Mouse (Mus musculus) liver, adult 2 months (tissue): Measurements from ENCODE around the gene Hprt. TPM values are rescaled to one million over a fixed set of nuclear protein-coding genes. Genes with fewer than 3 reads are reported as not detected.
A peak's percentile ranks its signal among the peaks of the same experiment; 100 is the strongest.
"Not testable (repeated sequence)": the region's sequence is repeated elsewhere in the genome, so short reads cannot be mapped to it uniquely, and the experiment has no call there.

Experiments used
- DNase-seq: peaks from one replicate; pipeline ENCODE4 v3.0.0-alpha.2; 2011; ENCODE audit warnings: low read depth, low spot score; ENCODE audit errors: extremely low read depth
- H3K27ac ChIP-seq: fragments of 200-500 bp; replicated peaks from 2 replicates; pipeline ENCODE4 v1.5.1; 2012; ENCODE audit warnings: low read depth, mild to moderate bottlenecking, control low read depth, inconsistent platforms, low read length; ENCODE audit not compliant: insufficient read depth
- H3K27me3 ChIP-seq: fragments of 200-500 bp; 2 replicates; pipeline ENCODE4 v1.6.1; 2012; ENCODE audit warnings: mild to moderate bottlenecking, moderate library complexity, low read length, inconsistent platforms; ENCODE audit not compliant: control insufficient read depth, insufficient read depth
- H3K36me3 ChIP-seq: fragments of 200-500 bp; 2 replicates; pipeline ENCODE4 v1.6.1; 2012; ENCODE audit warnings: low read length, inconsistent platforms; ENCODE audit not compliant: control insufficient read depth, insufficient read depth
- H3K4me1 ChIP-seq: fragments of 200-500 bp; 2 replicates; pipeline ENCODE4 v1.6.1; 2011; ENCODE audit warnings: low read length; ENCODE audit not compliant: control insufficient read depth, insufficient read depth
- H3K4me3 ChIP-seq: fragments of 200-500 bp; 2 replicates; pipeline ENCODE4 v1.5.1; 2011; ENCODE audit warnings: low read depth, mild to moderate bottlenecking, control low read depth, low read length, moderate library complexity; ENCODE audit not compliant: insufficient read depth
- H3K79me2 ChIP-seq: fragments of 200-500 bp; 2 replicates; pipeline ENCODE4 v1.6.1; 2012; ENCODE audit warnings: inconsistent platforms, mild to moderate bottlenecking, low read length, moderate library complexity; ENCODE audit not compliant: control insufficient read depth, insufficient read depth
- H3K9ac ChIP-seq: fragments of 200-500 bp; 2 replicates; pipeline ENCODE4 v1.6.1; 2012; ENCODE audit warnings: low read depth, mild to moderate bottlenecking, control low read depth, inconsistent platforms, low read length
- CTCF ChIP-seq: fragments of 200-500 bp; IDR thresholded peaks from 2 replicates; pipeline ENCODE4 v1.5.1; 2011; ENCODE audit warnings: low read depth, low read length, control low read depth
- POLR2A ChIP-seq: fragments of 200-500 bp; IDR thresholded peaks from 2 replicates; pipeline ENCODE4 v1.6.1; 2011; ENCODE audit warnings: low read length, control low read depth; ENCODE audit not compliant: insufficient read depth; ENCODE audit errors: extremely low read depth
- WGBS: fragments of 180-500 bp; shearing (Covaris S2); methylation state at CpG from one replicate; pipeline ENCODE4 v1.1.7; 2018; 5-methylcytosine and 5-hydroxymethylcytosine counted together
- polyA plus RNA-seq: library from polyadenylated mRNA; depleted of rRNA; stranded (reverse); fragments of >200 nt; gene quantifications from 2 replicates; pipeline ENCODE4 v1.2.3, GENCODE M21; 2012
- total RNA-seq: library from RNA; depleted of rRNA; stranded (reverse); fragments of >200 nt; gene quantifications from 2 replicates; pipeline ENCODE4 v1.2.3, GENCODE M21; 2014

Gene Hprt
- total and polyA plus RNA-seq, 2 experiments = 11.9 to 56.2 TPM

GRCm38 (mm10) chrX:53006062-53006461 lies 18.1 kb downstream of the Hprt start:
- Histone ChIP-seq H3K27me3 (no peaks in the 10 kb centered on the region), H3K36me3 (peaks cover 16% of the 10 kb centered on the region), H3K9ac (no peak overlapping the region), H3K79me2 (no peaks in the 10 kb centered on the region), H3K27ac (no peak overlapping the region), H3K4me1 (no peaks in the 10 kb centered on the region), H3K4me3 (no peak overlapping the region)
- WGBS = 54% methylated on average over 3 of the region's 3 CpGs
- TF ChIP-seq CTCF = peak; percentile 22; the same call in 1 of the 2 replicates
- no peak for TF ChIP-seq POLR2A
- DNase-seq = peak; percentile 50

GRCm38 (mm10) chrX:53015549-53015948 lies 27.6 kb downstream of the Hprt start:
- TF ChIP-seq POLR2A (no peak), CTCF (no peak)
- DNase-seq = no peak
- Histone ChIP-seq H3K4me3 (no peak overlapping the region), H3K27ac (no peak overlapping the region), H3K9ac (no peak overlapping the region), H3K36me3 (peaks cover 25% of the 10 kb centered on the region), H3K27me3 (no peaks in the 10 kb centered on the region), H3K79me2 (no peaks in the 10 kb centered on the region), H3K4me1 (no peaks in the 10 kb centered on the region)

- Histone ChIP-seq H3K27ac (no peak overlapping the region), H3K79me2 (no peaks in the 10 kb centered on the region), H3K36me3 (peaks cover 13% of the 10 kb centered on the region), H3K27me3 (no peaks in the 10 kb centered on the region), H3K9ac (no peak overlapping the region), H3K4me1 (no peaks in the 10 kb centered on the region), H3K4me3 (no peak overlapping the region)
- WGBS = 86% methylated on average over 2 of the region's 2 CpGs
- no peak for TF ChIP-seq CTCF
- no peak for TF ChIP-seq POLR2A
- no peak for DNase-seq
These were observed 35.1 kb downstream of the Hprt start for GRCm38 (mm10) chrX:53023021-53023420.

- 15% methylated on average over 3 of the region's 3 CpGs for WGBS
- TF ChIP-seq CTCF = peak; percentile 31; the same call in 1 of the 2 replicates
- DNase-seq = peak; percentile 28
These were observed 36.3 kb downstream of the Hprt start for GRCm38 (mm10) chrX:53024268-53024667.

GRCm38 (mm10) chrX:53025471-53026223 lies 37.7 kb downstream of the Hprt start:
- Histone ChIP-seq H3K4me3 (no peak overlapping the region), H3K36me3 (peaks cover 7% of the 10 kb centered on the region), H3K9ac (no peak overlapping the region), H3K27ac (no peak overlapping the region), H3K27me3 (no peaks in the 10 kb centered on the region), H3K79me2 (no peaks in the 10 kb centered on the region), H3K4me1 (no peaks in the 10 kb centered on the region)
- WGBS = 73% methylated on average over 11 of the region's 11 CpGs
- no peak for DNase-seq
- TF ChIP-seq POLR2A = no peak
- no peak for TF ChIP-seq CTCF

More at GRCm38 (mm10) chrX:53024268-53024667, 36.3 kb downstream of the Hprt start:
- not testable (repeated sequence) for H3K4me3 ChIP-seq, H3K36me3 ChIP-seq, H3K4me1 ChIP-seq, H3K27me3 ChIP-seq, H3K9ac ChIP-seq, H3K27ac ChIP-seq, H3K79me2 ChIP-seq

- no peak for DNase-seq
- no peaks in the 10 kb centered on the region for H3K4me1 ChIP-seq
- WGBS = 62% methylated on average over 5 of the region's 5 CpGs
These were observed 41.6 kb downstream of the Hprt start for GRCm38 (mm10) chrX:53029559-53029958.

More at GRCm38 (mm10) chrX:53029559-53029958, 41.6 kb downstream of the Hprt start:
- Histone ChIP-seq H3K79me2 (no peaks in the 10 kb centered on the region), H3K36me3 (no peaks in the 10 kb centered on the region), H3K9ac (no peak overlapping the region), H3K4me3 (no peak overlapping the region), H3K27me3 (no peaks in the 10 kb centered on the region), H3K27ac (no peak overlapping the region)
- TF ChIP-seq POLR2A (no peak), CTCF (no peak)
